Mouse (Mus musculus): ENCODE results near the gene Arpc1a. TPM values are rescaled to one million over a fixed set of nuclear protein-coding genes. Genes with fewer than 3 reads are reported as not detected.

The Arpc1a gene
- polyA plus RNA-seq, 1 experiment from 2014 or later: 150 TPM

Other genes starting within 250 kb of the Arpc1a start
- gene Smurf1, start 118.0 kb upstream of the Arpc1a start, polyA plus RNA-seq (2014; fragmentation: Nextera tagmentation; extraction: Ambion mirVana): 15.6 and 21.7 TPM in 2 replicates
- not detected in 2 replicates for gene Gm4871, start 51.1 kb upstream of the Arpc1a start, polyA plus RNA-seq (2014; fragmentation: Nextera tagmentation; extraction: Ambion mirVana)
- not detected in 2 replicates for gene 1700018F24Rik, start 40.8 kb upstream of the Arpc1a start, polyA plus RNA-seq (2014; fragmentation: Nextera tagmentation; extraction: Ambion mirVana)
- gene Kpna7, start 200 bp downstream of the Arpc1a start, polyA plus RNA-seq (2014; fragmentation: Nextera tagmentation; extraction: Ambion mirVana): not detected in 2 replicates
- 144 and 163 TPM in 2 replicates for gene Arpc1b, start 30.4 kb downstream of the Arpc1a start, polyA plus RNA-seq (2014; fragmentation: Nextera tagmentation; extraction: Ambion mirVana)
- gene Pdap1, start 56.4 kb downstream of the Arpc1a start, polyA plus RNA-seq (2014; fragmentation: Nextera tagmentation; extraction: Ambion mirVana): 102 and 111 TPM in 2 replicates
- 186 and 191 TPM in 2 replicates for gene Bud31, start 56.5 kb downstream of the Arpc1a start, polyA plus RNA-seq (2014; fragmentation: Nextera tagmentation; extraction: Ambion mirVana)
- 11.4 and 12.1 TPM in 2 replicates for gene Ptcd1, start 83.3 kb downstream of the Arpc1a start, polyA plus RNA-seq (2014; fragmentation: Nextera tagmentation; extraction: Ambion mirVana)
- 26.4 and 28.2 TPM in 2 replicates for gene Cpsf4, start 83.4 kb downstream of the Arpc1a start, polyA plus RNA-seq (2014; fragmentation: Nextera tagmentation; extraction: Ambion mirVana)
- 576 and 654 TPM in 2 replicates for gene Atp5j2, start 108.2 kb downstream of the Arpc1a start, polyA plus RNA-seq (2014; fragmentation: Nextera tagmentation; extraction: Ambion mirVana)
- gene Zkscan14, start 118.0 kb downstream of the Arpc1a start, polyA plus RNA-seq (2014; fragmentation: Nextera tagmentation; extraction: Ambion mirVana): 9.0 and 9.6 TPM in 2 replicates
- 13.6 and 13.9 TPM in 2 replicates for gene Zkscan5, start 120.7 kb downstream of the Arpc1a start, polyA plus RNA-seq (2014; fragmentation: Nextera tagmentation; extraction: Ambion mirVana)
- gene Zfp655, start 147.9 kb downstream of the Arpc1a start, polyA plus RNA-seq (2014; fragmentation: Nextera tagmentation; extraction: Ambion mirVana): 39.8 and 42.0 TPM in 2 replicates
- 0.80 and 1.6 TPM in 2 replicates for gene Zscan25, start 196.7 kb downstream of the Arpc1a start, polyA plus RNA-seq (2014; fragmentation: Nextera tagmentation; extraction: Ambion mirVana)

All from stomach, embryonic 14.5 days (tissue).